Mouse (Mus musculus) embryonic fibroblast, embryonic 13.5 days (primary cell): ENCODE results near the gene Arl15.

Experiments used
- CTCF ChIP-seq: IDR thresholded peaks from 2 replicates; pipeline ENCODE4 v1.5.1; 2011; ENCODE audit warnings: mild to moderate bottlenecking, control low read depth, low read length, moderate library complexity, borderline replicate concordance; ENCODE audit not compliant: insufficient read depth
- POLR2A ChIP-seq: IDR thresholded peaks from 2 replicates; pipeline ENCODE4 v1.6.1; 2011; ENCODE audit warnings: low read depth, mild to moderate bottlenecking, control low read depth, low read length, moderate library complexity

DNA sequence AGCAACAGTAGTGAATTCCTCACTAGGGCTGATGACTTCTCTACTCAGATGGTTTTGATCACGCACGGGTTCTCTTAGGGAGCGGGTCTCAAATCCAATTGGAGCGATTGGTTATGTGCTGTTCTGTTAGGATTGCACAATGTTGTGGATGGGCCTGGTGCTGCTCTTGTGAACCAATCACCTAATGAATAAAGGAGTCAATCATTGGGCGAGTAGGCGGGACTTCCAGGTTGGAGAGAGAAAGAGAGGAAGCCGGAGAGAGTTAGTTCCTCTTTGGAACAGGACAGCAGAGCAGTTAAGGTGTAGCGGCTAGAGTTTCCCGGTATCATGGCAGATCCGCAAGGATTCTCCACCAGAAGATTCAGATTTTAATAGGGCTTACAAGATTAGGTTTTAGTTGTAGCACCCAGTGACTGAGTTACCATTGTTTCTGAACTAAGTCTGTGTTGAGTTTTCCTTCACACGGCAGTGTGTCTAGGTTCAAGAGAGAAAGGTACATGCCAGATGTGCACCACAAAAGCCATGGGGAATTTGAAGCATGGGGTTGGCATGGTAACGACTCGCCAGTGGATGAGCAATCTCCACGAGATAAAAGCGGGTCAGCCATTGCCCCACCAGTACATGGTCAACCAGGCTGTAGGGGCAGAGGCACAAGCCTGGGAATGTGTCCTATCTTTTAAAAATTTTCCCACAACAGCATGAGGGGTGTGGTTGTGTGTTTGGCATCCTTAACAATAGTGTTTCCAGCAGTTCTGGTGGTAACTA is 408.7 kb downstream of the Arl15 start:
- TF ChIP-seq CTCF: no peak
- TF ChIP-seq POLR2A: no peak
